Mouse (Mus musculus) liver, embryonic 15.5 days (tissue): ENCODE measurements around the gene Ncoa5. TPM values are rescaled to one million over a fixed set of nuclear protein-coding genes. Genes with fewer than 3 reads are reported as not detected.

Experiments
- ATAC-seq: fragments of 200-750 bp; cut with Nextera tagmentation; 2 replicates; pipeline ENCODE4 v1.8.0; 2017; ENCODE audit warnings: moderate number of reproducible peaks, mild to moderate bottlenecking, moderate library complexity; ENCODE audit not compliant: insufficient read depth
- H3K27ac ChIP-seq: fragments of 300-500 bp; sonication (generic); replicated peaks from 2 replicates; pipeline ENCODE4 v1.5.1; 2015; ENCODE audit warnings: mild to moderate bottlenecking, inconsistent platforms
- H3K27me3 ChIP-seq: fragments of 300-500 bp; sonication (generic); 2 replicates; pipeline ENCODE4 v1.6.1; 2015; ENCODE audit warnings: mild to moderate bottlenecking, inconsistent platforms
- H3K36me3 ChIP-seq: fragments of 300-500 bp; sonication (generic); replicated peaks from 2 replicates; pipeline ENCODE4 v1.6.1; 2015; ENCODE audit warnings: moderate library complexity, mild to moderate bottlenecking, inconsistent platforms
- H3K4me1 ChIP-seq: fragments of 300-500 bp; sonication (generic); replicated peaks from 2 replicates; pipeline ENCODE4 v1.6.1; 2015; ENCODE audit warnings: inconsistent platforms
- H3K4me2 ChIP-seq: fragments of 300-500 bp; sonication (generic); 2 replicates; pipeline ENCODE4 v1.6.1; 2015; ENCODE audit warnings: moderate library complexity, mild to moderate bottlenecking, inconsistent platforms
- H3K4me3 ChIP-seq: fragments of 300-500 bp; sonication (generic); replicated peaks from 2 replicates; pipeline ENCODE4 v1.5.1; 2015; ENCODE audit warnings: mild to moderate bottlenecking, inconsistent platforms
- H3K9ac ChIP-seq: fragments of 300-500 bp; sonication (generic); 2 replicates; pipeline ENCODE4 v1.6.1; 2015; ENCODE audit warnings: moderate library complexity, mild to moderate bottlenecking, inconsistent platforms
- H3K9me3 ChIP-seq: fragments of 300-500 bp; sonication (generic); replicated peaks from 2 replicates; pipeline ENCODE4 v1.6.1; 2016; ENCODE audit warnings: inconsistent platforms
- WGBS: fragments of 180-500 bp; shearing (Covaris S2); methylation state at CpG from one replicate; pipeline ENCODE4 v1.1.7; 2015; ENCODE audit warnings: mixed read lengths; ENCODE audit not compliant: insufficient replicate concordance; 5-methylcytosine and 5-hydroxymethylcytosine counted together
- polyA plus RNA-seq: library from polyadenylated mRNA; unstranded; fragments of >200 nt; fragmentation: Nextera tagmentation; extraction: Ambion mirVana; gene quantifications from 2 replicates; pipeline ENCODE4 v1.2.1, GENCODE M21; 2015

Ncoa5 gene
- polyA plus RNA-seq, 1 experiment from 2014 or later, result 14.5 TPM

- H3K27me3 ChIP-seq, result 0 out of 2 replicates have a peak, but pooled peaks cover 5% of the 10 kb centered on the region
- no peaks in the 10 kb centered on the region for H3K36me3 ChIP-seq
- H3K9me3 ChIP-seq, result no peaks in the 10 kb centered on the region
- ATAC-seq, result no peak
- H3K4me2 ChIP-seq, result no peak overlapping the region
- H3K27ac ChIP-seq, result no peak overlapping the region
- H3K9ac ChIP-seq, result no peak overlapping the region
- H3K4me3 ChIP-seq, result no peak overlapping the region
- no peaks in the 10 kb centered on the region for H3K4me1 ChIP-seq
- WGBS, result 52% methylated on average over 7 of the region's 7 CpGs
These were observed 29.8 kb upstream of the Ncoa5 start for GRCm38 (mm10) chr2:165064489-165064888.

GRCm38 (mm10) chr2:165061638-165062433 lies 27.2 kb upstream of the Ncoa5 start:
- ATAC-seq, result no peak
- no peak overlapping the region for H3K9ac ChIP-seq
- peaks cover 10% of the 10 kb centered on the region for H3K27me3 ChIP-seq
- H3K27ac ChIP-seq, result no peak overlapping the region
- H3K4me1 ChIP-seq, result no peaks in the 10 kb centered on the region
- WGBS, result 58% methylated on average over 16 of the region's 16 CpGs
- H3K4me2 ChIP-seq, result no peak overlapping the region
- H3K36me3 ChIP-seq, result no peaks in the 10 kb centered on the region
- no peaks in the 10 kb centered on the region for H3K9me3 ChIP-seq
- no peak overlapping the region for H3K4me3 ChIP-seq

GRCm38 (mm10) chr2:165059961-165060360 lies 25.3 kb upstream of the Ncoa5 start:
- H3K27me3 ChIP-seq, result peaks cover 21% of the 10 kb centered on the region
- H3K36me3 ChIP-seq, result no peaks in the 10 kb centered on the region
- H3K4me2 ChIP-seq, result no peak overlapping the region
- H3K27ac ChIP-seq, result no peak overlapping the region
- no peak for ATAC-seq
- peaks cover 7% of the 10 kb centered on the region for H3K4me1 ChIP-seq
- H3K9me3 ChIP-seq, result no peaks in the 10 kb centered on the region
- H3K9ac ChIP-seq, result no peak overlapping the region
- H3K4me3 ChIP-seq, result no peak overlapping the region
- WGBS, result 73% methylated on average over 4 of the region's 4 CpGs

GRCm38 (mm10) chr2:165056377-165057085 lies 21.9 kb upstream of the Ncoa5 start:
- Histone ChIP-seq H3K9ac (no peak overlapping the region), H3K9me3 (no peaks in the 10 kb centered on the region), H3K27ac (no peak overlapping the region), H3K4me1 (peaks cover 9% of the 10 kb centered on the region), H3K36me3 (no peaks in the 10 kb centered on the region), H3K27me3 (peaks cover 25% of the 10 kb centered on the region), H3K4me2 (peak overlapping the region; percentile 55; the same call in 1 of the 2 replicates), H3K4me3 (no peak overlapping the region)
- ATAC-seq, result no peak
- WGBS, result 58% methylated on average over 14 of the region's 14 CpGs

GRCm38 (mm10) chr2:165055905-165056304 lies 21.2 kb upstream of the Ncoa5 start:
- H3K36me3 ChIP-seq, result no peaks in the 10 kb centered on the region
- H3K4me3 ChIP-seq, result peak overlapping the region; percentile 35
- no peaks in the 10 kb centered on the region for H3K9me3 ChIP-seq
- no peak for ATAC-seq
- H3K4me2 ChIP-seq, result peak overlapping the region; percentile 55
- H3K9ac ChIP-seq, result no peak overlapping the region
- WGBS, result 2% methylated on average over 7 of the region's 7 CpGs
- H3K4me1 ChIP-seq, result peaks cover 9% of the 10 kb centered on the region
- peaks cover 25% of the 10 kb centered on the region for H3K27me3 ChIP-seq
- no peak overlapping the region for H3K27ac ChIP-seq

GRCm38 (mm10) chr2:165054888-165055852 lies 20.5 kb upstream of the Ncoa5 start, which contains the start of gene Cd40:
Cd40 (plus strand) TSS chr2:165055627.
- Histone ChIP-seq H3K9ac (no peak within 1 kb of the TSS), H3K27me3 (peaks cover 25% of the 10 kb centered on the region), H3K27ac (no peak within 1 kb of the TSS), H3K9me3 (no peaks in the 10 kb centered on the region), H3K4me1 (peaks cover 9% of the 10 kb centered on the region), H3K4me3 (peak within 1 kb of the TSS; percentile 35), H3K36me3 (no peaks in the 10 kb centered on the region), H3K4me2 (peak within 1 kb of the TSS; percentile 55)
- 7% methylated on average over 25 of the region's 25 CpGs for WGBS
- ATAC-seq, result peak; percentile 68

- ATAC-seq, result no peak
- Histone ChIP-seq H3K4me1 (peaks cover 9% of the 10 kb centered on the region), H3K4me2 (no peak overlapping the region), H3K9ac (no peak overlapping the region), H3K4me3 (no peak overlapping the region), H3K27ac (no peak overlapping the region), H3K9me3 (no peaks in the 10 kb centered on the region), H3K36me3 (no peaks in the 10 kb centered on the region), H3K27me3 (peaks cover 18% of the 10 kb centered on the region)
- 35% methylated on average over 11 of the region's 11 CpGs for WGBS
These were observed 16.9 kb upstream of the Ncoa5 start for GRCm38 (mm10) chr2:165051566-165051965.

GRCm38 (mm10) chr2:165050826-165051548 lies 16.3 kb upstream of the Ncoa5 start:
- H3K9ac ChIP-seq, result no peak overlapping the region
- WGBS, result 59% methylated on average over 18 of the region's 18 CpGs
- H3K27ac ChIP-seq, result no peak overlapping the region
- no peak for ATAC-seq
- H3K9me3 ChIP-seq, result no peaks in the 10 kb centered on the region
- no peaks in the 10 kb centered on the region for H3K36me3 ChIP-seq
- H3K4me1 ChIP-seq, result peaks cover 4% of the 10 kb centered on the region
- no peak overlapping the region for H3K4me3 ChIP-seq
- H3K4me2 ChIP-seq, result no peak overlapping the region
- H3K27me3 ChIP-seq, result peaks cover 12% of the 10 kb centered on the region

GRCm38 (mm10) chr2:165049044-165049443 lies 14.4 kb upstream of the Ncoa5 start:
- Histone ChIP-seq H3K4me1 (no peaks in the 10 kb centered on the region), H3K27ac (no peak overlapping the region), H3K9ac (no peak overlapping the region), H3K4me2 (no peak overlapping the region), H3K36me3 (no peaks in the 10 kb centered on the region), H3K9me3 (no peaks in the 10 kb centered on the region), H3K4me3 (no peak overlapping the region), H3K27me3 (no peaks in the 10 kb centered on the region; the same call in 1 of the 2 replicates)
- ATAC-seq, result no peak
- WGBS, result 63% methylated on average over 5 of the region's 5 CpGs

GRCm38 (mm10) chr2:165043729-165044128 lies 9.1 kb upstream of the Ncoa5 start:
- H3K4me2 ChIP-seq, result no peak overlapping the region
- no peaks in the 10 kb centered on the region for H3K9me3 ChIP-seq
- no peaks in the 10 kb centered on the region for H3K36me3 ChIP-seq
- no peak for ATAC-seq
- H3K9ac ChIP-seq, result no peak overlapping the region
- H3K27ac ChIP-seq, result no peak overlapping the region
- no peaks in the 10 kb centered on the region for H3K4me1 ChIP-seq
- WGBS, result 37% methylated on average over 2 of the region's 2 CpGs
- peaks cover 37% of the 10 kb centered on the region for H3K27me3 ChIP-seq
- H3K4me3 ChIP-seq, result no peak overlapping the region
